Mouse (Mus musculus): Measurements from ENCODE around the gene Rabggtb.

The Rabggtb gene

DNA sequence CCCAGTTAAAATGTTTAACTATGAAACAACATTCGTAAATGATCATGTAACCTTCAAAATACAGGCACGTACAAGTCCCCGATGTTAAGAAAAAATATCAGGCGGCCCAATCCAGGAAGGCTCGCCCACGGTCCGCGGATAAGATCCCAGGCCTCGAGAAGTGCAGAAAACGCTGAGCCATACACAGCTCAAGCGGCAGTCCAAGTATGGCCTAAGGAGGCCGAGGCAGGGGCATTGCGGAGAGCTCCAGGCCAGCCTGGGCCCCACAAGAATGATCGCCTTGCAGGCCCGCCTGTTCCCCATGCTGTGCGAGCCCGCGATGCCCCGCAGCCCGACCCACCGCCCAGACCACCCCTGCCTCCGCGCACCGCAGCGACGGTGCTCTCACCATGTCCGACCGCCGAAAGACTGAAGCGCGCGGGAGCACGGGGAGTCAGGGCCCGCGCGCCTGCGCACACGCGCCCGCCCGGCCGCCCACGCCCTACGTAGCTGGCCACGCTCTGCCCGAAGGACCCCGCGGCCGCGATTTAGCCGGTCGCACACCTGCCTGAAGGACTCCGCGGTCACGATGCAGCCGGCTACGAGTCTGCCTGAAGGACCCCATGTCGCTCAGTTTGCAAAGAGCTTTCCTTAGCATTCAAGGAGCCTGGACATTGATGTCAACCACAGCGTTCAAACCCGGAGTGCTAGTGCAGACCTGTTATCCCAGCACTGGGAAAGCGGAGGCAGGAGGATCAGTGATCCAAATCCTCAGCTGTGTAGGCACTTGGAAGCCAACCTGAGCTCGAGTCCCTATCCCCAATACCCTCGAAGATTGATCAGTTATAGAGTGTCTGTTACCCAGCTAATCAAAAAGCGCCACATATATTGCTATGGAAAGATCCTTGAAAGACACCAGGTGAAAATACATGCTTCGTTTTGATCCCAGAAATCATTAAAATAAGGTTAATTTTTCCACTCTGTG, at the start of gene Rabggtb:
Gene Rabggtb (minus strand): TSS at position 464 of the 964 bp plus-strand sequence.
- peak; percentile 93 for DNase-seq (ENCODE audit: low spot score in 2 of 2)

DNA sequence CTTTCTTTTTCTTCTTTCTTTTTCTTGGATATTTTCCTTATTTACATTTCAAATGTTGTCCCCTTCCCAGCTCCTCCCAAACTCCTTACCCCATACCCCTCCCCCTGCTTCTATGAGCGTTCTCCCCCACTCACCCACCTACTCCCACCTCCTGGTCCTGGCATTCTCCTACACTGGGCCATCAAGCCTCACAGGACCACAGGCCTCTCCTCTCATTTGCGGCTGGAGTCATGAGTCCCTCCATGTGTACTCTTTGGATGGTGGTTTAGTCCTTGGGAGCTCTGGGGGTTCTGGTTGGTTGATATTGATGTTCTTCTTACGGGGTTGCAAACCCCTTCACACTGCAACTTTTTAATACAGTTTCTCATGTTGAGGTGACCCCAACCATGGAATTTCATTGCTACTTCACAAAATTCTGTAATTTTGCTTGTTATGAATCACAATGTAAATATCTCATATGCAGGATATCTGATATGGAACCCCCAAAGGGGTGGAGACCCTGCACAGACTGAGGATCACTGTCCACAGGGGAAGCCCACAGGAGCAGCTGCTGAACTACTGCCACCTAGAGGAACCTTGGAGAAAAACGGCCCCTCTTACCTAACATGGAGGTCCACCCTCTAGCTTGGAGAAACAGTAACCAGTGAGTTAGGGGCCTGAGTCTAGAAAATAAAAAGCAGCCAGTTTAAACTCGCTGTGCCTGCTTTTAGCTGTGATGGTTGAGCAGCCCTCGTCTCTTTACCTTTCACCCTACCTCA, 49.0 kb upstream of the Rabggtb start:
- no peak for DNase-seq (ENCODE audit: low spot score in 2 of 2)

DNA sequence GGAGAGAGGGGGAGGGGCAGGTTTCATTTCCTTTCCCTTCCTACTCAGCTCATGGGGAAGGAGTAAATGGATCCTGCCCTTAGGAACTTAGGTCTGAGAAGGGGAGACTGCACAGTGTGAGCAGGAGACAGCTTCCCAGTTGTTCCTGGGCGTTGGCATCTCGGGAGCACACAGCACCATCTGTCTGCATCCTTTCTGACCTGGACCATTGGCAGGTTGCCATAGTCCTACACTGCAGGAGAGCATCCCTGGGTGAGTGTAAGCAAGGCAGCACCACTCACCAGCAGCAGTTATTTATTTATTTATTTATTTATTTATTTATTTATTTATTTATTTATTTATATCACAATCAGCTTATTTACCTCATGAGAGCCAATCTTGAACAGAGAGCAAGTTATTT, 48.1 kb upstream of the Rabggtb start:
- DNase-seq (ENCODE audit: low spot score in 2 of 2) = no peak

DNA sequence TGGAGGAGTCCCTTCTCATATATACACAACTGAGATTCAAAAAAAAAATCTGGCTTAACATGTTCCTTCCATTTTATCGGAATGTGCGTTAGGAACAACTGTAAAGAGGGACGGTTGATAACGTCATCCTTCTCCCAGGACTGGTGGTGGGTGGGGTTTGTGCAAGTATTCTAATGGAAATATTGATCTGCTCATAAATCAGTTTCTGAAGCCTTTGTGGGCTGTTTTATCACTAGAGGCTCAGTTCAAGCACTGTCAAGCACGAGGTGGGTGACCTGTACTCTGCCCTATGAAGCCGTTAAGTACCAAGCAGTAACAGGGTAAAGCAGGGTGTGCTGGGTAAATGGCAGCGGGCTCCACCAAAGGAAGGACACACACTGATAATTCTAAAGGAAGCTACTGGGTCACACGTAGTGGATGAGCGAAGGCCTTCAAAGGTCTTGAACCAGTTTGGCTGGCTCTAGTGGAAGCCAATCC, 47.0 kb upstream of the Rabggtb start:
- no peak for DNase-seq (ENCODE audit: low spot score in 2 of 2)

DNA sequence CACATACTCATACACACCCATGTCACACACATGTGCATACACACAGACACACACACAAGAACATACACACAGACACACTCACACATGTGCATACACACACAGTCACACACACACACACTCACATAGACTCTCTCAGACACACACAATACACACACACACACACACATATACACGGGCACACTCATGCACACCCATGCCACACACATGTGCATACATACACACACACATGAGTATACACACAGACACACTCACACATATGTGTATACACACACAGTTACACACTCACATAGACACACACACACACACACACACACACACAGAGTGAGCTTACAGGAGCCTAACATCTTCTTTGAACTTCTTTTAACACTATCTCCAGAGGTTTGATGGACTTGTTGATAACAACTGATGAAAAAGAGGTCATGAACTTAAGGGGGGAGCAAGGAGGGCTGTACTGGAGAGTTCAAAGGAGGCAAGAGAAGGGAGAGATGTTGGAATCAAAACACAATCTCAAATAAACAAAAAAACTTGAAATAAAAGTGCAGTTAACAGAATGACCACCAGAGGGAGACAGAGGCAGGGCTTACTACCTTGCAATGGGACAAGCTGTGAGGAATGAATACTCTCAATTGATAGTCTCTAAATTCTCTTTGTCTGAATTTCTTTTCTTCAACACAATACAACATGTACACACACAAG, 46.4 kb upstream of the Rabggtb start:
- no peak for DNase-seq (ENCODE audit: low spot score in 2 of 2)

DNA sequence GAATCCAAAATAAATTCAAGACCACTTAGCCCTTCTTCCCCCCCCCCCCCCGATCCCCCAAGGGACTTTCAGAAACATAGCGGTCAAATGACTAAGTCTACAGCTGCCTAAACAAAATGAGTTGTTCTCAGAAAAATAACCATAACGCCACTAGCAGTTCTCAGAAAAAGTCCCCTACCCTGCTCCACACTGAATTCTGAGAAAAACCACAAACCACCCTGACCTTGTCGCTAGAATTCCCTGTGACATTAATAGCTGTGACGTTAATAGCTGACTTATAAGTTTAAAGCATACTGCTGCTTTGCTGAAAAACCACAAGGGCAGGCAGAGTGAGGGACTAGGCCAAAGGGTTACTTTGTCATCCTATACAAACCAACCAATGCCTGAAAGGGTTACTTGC, 45.1 kb upstream of the Rabggtb start:
- DNase-seq (ENCODE audit: low spot score in 2 of 2) = no peak

DNA sequence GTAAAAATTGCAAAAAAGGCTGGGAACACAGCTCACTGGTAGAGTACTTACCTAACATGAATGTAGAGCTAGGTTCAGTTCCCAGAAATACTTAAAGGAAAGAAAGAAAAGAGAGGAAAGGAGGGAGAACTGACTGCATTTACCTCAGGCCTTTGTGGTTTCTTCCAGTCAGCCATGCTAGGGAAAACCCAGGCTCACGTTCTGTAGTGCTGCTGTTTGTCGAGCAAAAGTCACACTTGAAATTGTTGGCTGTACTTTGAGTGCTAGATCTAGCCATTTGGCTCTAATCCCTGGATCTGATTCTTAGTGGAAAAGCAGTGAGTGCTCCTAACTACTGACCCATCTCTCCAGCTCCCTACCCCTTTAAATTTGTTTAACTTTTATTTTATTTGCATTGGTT, 35.4 kb upstream of the Rabggtb start:
- no peak for DNase-seq (ENCODE audit: low spot score in 2 of 2)

DNA sequence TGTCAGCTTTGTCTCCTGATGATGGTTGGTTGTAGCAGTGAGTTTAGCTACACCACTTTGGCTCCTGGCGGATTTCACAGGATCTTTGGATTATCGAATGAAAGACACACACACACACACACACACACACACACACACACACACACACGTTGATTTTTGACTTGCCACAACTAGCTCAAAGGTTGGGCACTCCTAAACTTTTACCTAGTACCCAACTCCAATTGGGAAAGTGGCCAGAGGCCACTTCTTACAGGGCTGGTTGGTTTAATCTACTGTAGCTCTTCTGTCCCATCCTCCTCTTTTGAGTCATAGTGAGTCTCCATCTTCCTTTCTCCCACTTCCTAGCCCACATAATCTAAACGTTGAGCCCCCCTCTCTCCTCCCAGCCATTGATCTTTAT, 34.5 kb upstream of the Rabggtb start:
- DNase-seq (ENCODE audit: low spot score in 2 of 2) = no peak

DNA sequence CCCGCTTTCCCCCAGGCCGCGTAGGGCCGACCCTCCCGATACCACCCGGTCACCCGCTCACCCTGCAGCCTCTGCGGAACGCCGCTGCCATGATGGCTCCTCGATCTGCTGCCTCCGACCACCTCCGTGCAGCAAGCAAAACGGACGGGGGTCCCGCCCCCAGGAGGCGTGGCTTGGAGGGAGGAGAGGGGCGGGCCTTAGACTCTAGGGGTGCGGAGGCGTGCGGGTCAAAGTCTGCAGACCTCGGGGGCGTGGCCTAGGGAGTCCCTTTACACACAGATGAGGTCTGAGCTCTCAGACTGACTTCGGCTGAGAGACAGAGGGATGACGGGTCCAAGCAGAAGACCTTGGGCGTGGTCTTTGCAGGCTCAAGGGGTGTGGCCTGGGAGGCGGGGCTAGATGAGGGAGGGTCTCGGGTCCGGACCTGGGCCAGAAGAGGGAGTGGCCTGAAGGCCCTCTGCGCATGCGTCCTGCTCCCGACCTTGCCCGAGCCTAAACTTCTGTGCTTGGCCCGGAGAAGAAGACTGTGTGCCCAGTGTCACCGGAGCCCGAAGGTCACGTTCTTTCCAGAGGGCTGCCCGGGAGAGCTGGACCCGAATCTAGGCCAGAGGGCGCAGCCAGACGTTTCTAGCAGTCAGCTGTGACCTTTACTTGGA, 31.7 kb upstream of the Rabggtb start, which contains the start of gene Acadm:
Gene Acadm (minus strand): TSS at position 298 of the 656 bp plus-strand sequence.
- DNase-seq (ENCODE audit: low spot score in 2 of 2) = peak; percentile 85 to 91

DNA sequence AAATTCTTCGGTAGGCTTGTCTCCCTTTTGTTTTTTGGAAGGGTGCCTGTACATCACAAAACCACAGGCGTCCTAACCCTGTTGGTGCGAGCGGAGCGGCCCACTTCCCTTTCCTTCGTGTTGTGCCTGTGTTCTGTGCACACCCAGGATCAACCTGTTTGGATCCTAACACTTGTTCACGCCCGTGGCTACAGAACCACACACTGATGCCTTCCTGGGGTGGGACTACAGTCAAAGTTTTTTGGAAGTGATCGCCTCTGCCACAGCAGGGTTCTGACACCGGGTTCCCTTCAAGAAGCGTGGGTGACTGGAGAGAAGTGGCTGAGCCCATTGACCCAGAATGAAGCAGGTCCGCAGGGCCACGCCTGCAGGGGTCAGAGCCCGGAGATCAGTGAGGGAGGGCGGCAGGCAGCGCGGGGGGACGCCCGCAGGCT, 31.1 kb upstream of the Rabggtb start:
- peak in 1 of 2 experiments; percentile 21 for DNase-seq (ENCODE audit: low spot score in 2 of 2)

DNA sequence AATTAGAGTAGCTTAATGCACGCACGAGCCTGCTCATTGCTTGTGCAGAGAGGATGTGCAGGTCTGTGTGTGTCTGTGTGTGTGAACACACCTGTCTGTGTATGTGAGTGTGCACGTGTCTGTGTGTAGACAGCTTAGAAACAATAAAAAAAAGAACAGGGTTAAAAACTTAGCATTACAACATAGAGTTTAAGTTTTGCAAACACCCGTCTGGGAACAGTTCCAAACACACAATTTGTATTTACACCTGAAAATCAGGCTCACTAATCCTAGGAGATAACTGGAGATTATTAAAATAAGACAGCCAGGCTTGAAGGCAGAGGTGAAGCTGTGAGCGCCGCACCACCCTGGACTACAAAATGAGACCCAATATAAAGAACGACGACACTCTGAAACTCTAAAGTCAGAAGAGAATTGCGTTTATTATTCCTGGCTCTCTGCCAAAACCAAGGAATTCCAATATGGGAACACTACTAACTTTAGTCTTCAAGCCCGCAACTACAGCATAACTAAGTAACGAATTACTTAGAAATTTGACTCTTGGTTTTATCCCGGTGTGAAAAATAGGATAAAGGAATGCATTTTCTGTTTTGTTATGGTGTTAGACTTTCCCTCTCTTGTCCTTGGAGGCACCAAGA, 30.3 kb upstream of the Rabggtb start:
- DNase-seq (ENCODE audit: low spot score in 2 of 2) = no peak

DNA sequence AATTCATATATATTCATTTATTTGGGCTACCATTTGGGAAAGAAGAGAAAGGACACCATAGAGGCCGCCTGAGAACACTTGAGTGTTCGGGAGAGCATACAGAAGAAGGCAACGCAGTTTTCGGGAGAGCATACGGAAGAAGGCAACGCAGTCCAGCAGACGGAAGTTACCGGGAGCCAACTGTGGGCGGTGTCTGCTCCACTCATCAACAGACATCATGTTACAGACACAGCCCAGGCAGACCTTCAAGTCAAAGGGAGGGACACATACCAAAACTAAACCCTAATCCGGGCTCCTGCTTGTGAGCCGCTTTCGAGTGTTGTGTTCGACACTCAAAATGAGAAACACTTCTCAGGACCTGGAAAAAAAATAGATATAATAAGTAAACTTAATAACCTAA, 28.8 kb upstream of the Rabggtb start:
- no peak for DNase-seq (ENCODE audit: low spot score in 2 of 2)

DNA sequence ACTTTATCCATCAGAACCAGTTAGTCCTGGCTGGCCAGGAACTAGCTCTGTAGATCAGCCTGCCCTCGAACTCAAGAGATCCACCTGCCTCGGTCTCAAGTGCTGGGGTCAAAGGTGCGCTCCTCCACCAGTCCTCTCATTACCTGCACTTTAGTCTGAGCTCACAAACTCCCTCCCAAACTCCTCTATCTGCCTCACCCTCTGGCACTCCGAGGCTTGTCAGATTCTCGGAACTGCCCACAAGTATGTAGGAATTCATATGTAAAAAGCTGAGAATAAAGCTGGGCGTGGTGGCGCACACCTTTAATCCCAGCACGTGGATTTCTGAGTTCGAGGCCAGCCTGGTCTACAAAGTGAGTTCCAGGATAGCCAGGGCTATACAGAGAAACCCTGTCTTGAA, 27.7 kb upstream of the Rabggtb start:
- no peak for DNase-seq (ENCODE audit: low spot score in 2 of 2)

DNA sequence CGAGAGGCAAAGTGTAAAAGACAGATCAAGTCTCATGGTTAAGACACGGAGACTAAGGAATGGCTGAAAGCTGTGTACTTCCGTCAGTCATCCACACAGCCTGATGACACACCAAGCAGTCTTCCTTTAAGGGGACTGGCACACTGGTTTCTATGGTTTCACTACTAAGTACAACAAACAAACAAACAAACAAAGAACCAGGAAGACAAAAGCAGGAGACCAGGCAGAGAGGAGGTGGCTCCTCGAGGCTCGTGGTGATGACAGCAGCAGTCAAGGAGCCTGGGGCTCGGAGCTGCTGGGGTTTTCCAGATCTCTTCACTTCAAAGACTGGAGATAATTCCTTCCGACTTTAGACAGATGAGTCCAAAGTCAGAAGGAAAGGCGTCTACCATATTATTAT, 27.2 kb upstream of the Rabggtb start:
- no peak for DNase-seq (ENCODE audit: low spot score in 2 of 2)

DNA sequence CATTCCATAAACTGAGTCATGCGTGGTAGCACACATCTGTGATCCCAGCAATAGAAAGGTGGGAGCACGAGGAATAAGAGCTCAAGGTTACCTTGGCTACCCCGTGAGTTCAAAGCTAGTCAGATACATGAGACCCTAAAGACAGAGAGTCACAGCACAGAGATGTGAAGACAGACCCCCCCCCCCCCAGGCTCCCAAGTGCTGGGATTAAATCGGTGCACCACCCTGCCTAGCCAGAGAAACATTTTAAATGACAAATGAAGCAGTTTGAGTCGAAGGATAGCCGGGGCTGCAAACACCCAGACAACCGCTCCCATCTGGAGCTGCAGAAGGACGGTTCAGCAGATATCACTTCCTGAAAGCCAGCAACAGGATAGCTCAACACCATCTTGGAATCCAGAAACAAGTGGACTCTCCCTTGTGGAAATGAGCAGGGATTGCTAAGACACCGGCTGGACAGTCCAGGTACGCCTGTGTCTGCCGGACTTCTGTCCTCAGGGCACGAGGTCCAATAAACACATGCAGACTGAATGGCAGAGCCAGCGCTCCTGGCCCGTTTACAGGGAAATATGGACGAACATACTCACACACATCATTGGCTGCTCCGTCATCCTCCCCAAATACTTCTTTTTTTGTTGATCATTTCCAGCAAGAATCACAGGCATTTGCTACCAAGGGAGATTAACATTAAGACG, 24.5 kb upstream of the Rabggtb start:
- no peak for DNase-seq (ENCODE audit: low spot score in 2 of 2)

DNA sequence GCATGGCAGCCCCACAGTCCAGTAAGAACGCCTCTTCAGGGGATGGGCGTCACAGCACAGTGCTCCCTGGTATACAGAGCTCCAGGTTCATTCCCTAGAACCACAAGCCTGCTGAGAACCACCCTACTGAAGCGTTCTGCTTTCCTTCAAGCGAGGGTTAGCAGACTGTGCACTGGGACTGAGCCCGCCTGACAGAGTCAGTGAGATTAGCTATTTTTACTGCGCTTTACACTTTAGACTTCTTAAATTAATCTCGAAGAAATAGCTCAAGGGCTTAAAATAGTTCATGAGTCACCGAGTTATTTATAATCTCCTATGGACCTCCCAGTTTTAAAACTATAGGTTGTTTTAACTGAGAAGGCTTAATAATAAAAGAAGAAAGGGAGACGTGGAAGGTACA, 23.1 kb upstream of the Rabggtb start:
- no peak for DNase-seq (ENCODE audit: low spot score in 2 of 2)

DNA sequence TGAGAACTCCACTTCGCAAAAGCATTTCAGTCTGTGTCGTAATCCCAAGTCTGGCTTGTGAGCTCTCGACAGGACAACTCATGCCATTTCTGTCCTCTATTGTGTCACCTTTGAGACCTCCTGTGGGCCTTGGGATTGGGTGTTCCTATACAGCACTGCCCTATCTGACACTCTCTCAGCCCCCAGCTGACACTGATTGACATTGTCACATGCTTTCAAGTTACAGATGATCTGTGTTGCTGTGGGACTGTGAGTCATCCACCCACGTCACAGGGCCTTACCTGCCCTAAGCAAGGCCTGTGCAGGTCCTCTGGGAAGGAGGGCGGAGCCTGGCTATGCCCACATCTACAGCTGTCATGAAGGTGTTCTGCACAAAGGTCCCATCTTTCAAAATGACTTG, 19.7 kb upstream of the Rabggtb start:
- no peak for DNase-seq (ENCODE audit: low spot score in 2 of 2)

DNA sequence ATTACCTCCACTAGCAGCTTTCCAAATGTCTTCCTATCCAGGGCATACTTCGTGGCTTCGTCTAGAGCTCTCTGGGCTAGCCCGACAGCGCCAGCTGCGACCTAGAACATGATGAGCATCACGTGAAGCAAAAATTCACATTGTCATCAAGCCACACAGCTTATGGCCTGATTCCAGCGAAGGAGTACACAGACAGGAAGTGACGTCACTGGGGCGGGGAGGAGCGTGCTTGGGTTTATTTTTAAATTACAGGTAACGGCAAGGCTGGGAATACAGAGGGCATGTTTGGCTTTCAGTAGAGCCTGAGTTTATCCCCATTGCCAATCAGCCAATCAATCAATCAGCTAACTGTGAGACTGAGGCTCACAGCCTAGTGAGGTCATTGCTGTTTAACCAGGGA, 16.7 kb upstream of the Rabggtb start:
- DNase-seq (ENCODE audit: low spot score in 2 of 2) = no peak

DNA sequence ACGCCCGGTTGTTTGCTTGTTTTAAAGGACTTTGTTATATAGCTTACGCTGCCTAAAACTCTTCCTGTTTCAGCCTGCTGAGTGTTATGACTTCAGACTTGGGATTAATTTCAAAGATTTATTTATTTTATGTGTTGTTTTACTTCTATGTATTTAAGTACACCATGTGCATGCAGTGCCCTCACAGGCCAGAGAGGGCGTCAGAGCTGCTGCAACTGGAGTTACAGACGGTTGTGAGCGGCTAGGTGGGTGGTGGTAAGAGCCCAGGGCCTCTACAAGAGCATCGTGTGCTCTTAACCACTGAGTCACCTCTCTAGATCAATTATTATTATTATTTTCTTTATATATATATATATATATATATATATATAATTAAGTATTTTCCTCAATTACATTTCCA, 13.5 kb upstream of the Rabggtb start:
- no peak for DNase-seq (ENCODE audit: low spot score in 2 of 2)

DNA sequence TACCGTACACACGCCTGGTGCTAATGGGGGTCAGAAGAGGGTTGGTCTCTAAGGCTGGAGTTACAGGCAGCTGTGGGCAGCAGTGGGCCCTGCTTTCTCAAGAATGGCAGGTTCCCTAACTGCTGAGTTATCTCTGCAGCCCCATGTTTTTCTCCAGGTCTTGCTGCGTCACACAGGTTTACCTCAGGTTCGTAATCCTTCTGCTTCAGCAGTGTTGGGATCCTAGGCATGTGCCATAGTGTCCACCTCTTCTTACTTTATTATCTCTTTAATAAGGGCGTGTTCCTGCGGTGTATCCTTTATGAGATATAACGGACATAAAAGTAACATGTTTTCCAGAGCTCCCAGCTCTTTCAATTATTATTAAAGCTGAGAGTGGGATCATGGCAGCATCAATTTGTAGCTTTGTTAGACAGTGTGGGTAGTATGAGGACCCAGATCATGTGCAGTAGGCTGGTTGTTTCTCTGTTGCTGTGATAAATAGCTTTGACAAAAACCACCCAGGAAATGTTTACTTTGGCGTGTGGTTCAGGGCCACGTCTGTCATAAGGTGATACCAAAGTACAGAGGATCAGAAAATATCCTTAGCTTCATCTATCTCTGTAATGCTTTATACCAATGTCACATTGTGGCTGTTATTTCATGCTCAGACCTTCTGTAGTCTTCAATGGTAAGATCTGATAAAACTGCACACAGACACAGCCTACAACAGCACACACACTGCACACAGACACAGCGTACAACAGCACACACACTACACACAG, 8.5 kb upstream of the Rabggtb start:
- DNase-seq (ENCODE audit: low spot score in 2 of 2) = no peak

Measured in right cerebral cortex, postnatal 36 days (tissue).